Mouse (Mus musculus) kidney, adult 2 months (tissue): ENCODE results near the gene Aanat.

Experiments used
- CTCF ChIP-seq: fragments of 200-500 bp; conservative IDR thresholded peaks from 2 replicates; pipeline ENCODE4 v1.5.1; 2011; ENCODE audit warnings: low read depth, mild to moderate bottlenecking, control low read depth, low read length, moderate library complexity, mixed read lengths; ENCODE audit not compliant: insufficient read depth, insufficient read length
- POLR2A ChIP-seq: fragments of 200-500 bp; IDR thresholded peaks from one replicate; pipeline ENCODE4 v1.6.1; 2011; ENCODE audit warnings: low read depth, low read length, control low read depth

GRCm38 (mm10) chr11:116624131-116624832 lies 38.0 kb downstream of the Aanat start:
- no peak for TF ChIP-seq CTCF
- TF ChIP-seq POLR2A = no peak
